Mouse (Mus musculus): ENCODE results near the gene Mrps5.
"Not testable (repeated sequence)": the region's sequence is repeated elsewhere in the genome, so short reads cannot be mapped to it uniquely, and the experiment has no call there.

Mrps5 gene

GRCm38 (mm10) chr2:127586694-127587513 lies at the start of gene Mrps5, which contains the start of gene Zfp661:
Gene Mrps5, plus strand, starts transcription at chr2:127587222.
Gene Zfp661, minus strand, starts transcription at chr2:127587094.
- DNase-seq, result peak; percentile 93

DNA sequence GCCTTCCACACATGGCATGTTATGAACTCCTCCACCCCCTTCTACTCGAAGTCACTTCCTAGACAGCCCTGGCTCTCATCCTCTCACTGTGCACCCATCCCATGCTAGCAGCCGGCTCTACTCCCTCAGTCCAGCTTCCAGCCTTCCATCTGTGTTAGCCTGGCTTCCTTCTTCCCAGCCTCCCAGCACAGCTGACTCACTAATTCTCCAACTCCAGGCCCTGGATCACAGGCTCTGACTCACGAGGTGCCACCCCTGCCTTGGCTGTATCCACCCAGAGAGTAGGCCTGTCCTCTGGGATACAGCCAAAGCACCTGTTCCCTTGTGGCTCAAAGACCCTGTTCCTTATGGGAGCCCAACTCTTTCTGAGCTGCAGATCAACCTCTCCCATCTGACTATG lies 49.5 kb upstream of the Mrps5 start:
- DNase-seq, result no peak

- DNase-seq, result no peak
Observed at GRCm38 (mm10) chr2:127539494-127539893, 47.5 kb upstream of the Mrps5 start.

- peak; percentile 61 for DNase-seq
Observed at GRCm38 (mm10) chr2:127541185-127541584, 45.8 kb upstream of the Mrps5 start, which contains the start of gene Prom2. Gene Prom2, minus strand, starts transcription at chr2:127541467.

GRCm38 (mm10) chr2:127541697-127542096 lies 45.3 kb upstream of the Mrps5 start:
- no peak for DNase-seq

DNA sequence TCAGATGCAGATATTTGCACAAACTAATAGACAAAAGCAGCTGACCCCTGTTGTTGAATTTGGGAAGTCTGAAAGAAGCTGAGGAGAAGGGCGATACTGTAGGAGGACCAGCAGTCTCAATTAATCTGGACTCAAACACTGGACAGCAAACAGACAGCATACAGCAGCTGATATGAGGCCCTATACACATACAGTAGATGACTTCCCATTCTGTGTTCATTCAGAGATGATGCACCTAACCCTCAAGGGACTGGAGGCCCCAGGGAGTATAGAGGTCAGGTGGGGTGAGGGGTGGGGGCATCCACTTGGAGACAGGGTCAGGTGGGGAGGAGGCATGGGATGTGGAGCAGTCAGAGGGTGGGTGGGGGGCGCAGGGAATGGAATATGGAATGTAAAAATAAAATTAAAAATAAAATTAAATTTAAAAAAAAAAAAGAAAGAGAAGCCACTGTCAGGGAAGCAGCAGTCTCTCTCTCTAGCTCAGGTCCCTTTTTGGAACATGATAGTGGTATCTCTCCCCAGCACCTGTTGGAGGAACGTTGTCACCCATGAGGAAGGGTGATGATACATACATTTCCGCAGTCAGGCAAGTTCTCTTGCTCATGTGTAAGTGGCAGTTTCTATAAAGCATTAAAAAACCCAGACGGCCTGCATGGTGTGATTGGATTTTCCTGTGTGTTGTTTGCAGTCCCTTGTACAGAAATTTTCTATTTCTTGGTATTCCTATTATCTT lies 38.5 kb upstream of the Mrps5 start:
- DNase-seq, result no peak

- DNase-seq, result no peak
Observed at GRCm38 (mm10) chr2:127549711-127550110, 37.3 kb upstream of the Mrps5 start.

DNA sequence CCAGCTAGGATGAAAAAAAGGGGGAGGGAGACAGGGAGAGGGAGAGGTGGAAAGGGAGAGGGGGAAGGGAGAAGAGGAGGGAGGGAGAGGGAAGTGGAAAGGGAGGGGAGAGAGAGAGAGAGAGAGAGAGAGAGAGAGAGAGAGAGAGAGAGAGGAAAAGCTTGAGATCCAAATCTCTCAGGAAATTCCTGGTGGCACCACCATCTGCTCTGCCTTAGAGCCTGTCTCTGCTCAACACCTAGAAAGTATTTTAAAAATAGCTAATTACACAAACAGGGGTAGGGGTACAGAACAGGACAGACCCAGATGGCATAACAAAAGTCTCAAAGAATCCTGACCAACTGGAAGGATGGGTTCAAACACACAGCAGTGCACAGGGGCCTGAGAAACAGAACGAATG lies 36.6 kb upstream of the Mrps5 start:
- DNase-seq, result no peak

- peak; percentile 39 for DNase-seq
Observed at GRCm38 (mm10) chr2:127551078-127551477, 35.9 kb upstream of the Mrps5 start.

- DNase-seq, result peak; percentile 93
Observed at GRCm38 (mm10) chr2:127559070-127559966, 27.7 kb upstream of the Mrps5 start.

- no peak for DNase-seq
Observed at GRCm38 (mm10) chr2:127573322-127573721, 13.7 kb upstream of the Mrps5 start.

GRCm38 (mm10) chr2:127584436-127584858 lies 2.6 kb upstream of the Mrps5 start:
- DNase-seq, result peak; percentile 95

DNA sequence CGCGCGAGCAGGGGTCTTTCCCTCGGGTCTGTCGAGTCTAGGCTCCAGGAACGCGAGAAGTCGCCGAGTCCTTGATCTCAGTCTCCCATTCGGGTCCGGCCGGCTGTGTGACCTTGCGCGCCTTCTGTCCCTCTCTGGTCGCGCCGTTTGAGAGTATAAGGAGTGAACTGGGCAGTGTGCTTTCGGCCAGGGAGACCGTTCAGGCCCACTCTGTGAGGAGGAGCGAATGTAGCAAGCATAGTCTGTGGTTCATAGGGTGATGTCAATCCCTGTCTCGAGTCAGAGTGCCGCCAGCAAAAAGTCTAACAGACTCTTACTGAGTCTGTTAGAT lies 457 bp downstream of the Mrps5 start:
- no peak for DNase-seq

DNA sequence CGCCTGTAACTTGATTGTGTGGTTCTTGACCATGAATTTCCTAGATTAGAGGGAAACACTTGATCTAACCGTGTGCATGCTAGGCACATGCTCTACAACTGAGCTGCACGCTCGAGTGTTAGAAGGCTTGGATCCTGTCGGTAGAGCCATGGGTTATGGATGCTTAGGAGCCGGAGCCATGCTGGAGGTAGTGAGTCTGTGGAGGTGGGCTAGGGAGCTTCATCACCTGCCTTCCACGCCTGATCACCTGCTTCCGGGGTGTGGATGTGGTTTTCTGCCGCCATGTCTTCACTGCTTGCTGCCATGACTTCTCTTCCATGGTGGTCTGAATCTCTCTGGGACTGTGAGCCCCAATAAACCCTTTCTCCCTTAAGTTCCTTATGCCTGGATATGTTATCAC lies 1.9 kb downstream of the Mrps5 start:
- no peak for DNase-seq

DNA sequence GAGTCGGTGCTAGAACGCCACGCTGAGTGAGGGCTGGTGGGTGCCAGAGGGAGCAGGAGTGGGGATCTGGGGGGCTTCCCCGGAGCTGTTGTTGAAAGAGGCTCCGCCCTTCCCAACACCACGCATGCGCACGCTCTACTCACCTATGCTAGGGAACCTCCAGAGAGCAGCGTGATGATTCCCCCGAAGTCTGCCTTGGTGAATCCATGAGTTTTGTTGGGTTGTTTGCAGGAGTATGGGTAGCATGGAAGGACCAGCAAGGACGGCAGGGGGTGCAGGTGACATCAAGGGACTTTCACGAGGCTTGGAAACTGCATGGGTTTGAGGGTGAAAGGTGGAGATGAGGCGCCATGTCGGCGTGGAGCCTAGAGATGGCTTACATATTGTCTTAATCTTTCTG lies 3.2 kb downstream of the Mrps5 start:
- DNase-seq, result peak; percentile 36

- peak; percentile 36 for DNase-seq
Observed at GRCm38 (mm10) chr2:127590840-127591239, 3.8 kb downstream of the Mrps5 start.

DNA sequence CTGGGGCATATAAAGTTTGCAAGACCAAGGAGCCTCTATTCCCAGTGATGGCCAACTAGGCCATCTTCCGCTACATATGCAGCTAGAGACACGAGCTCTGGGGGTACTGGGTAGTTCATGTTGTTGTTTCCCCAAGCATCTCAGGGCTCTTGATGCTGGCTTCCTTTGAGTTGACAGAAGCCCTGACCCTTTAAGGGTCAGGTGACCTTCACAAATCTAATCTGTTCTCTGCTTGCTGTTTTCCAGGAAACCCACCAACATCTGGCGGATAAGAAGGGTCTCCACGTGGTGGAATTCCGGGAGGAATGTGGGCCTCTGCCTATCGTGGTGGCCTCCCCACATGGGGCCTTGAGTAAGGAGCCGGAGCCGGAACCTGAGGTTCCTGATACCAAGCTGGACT lies 16.4 kb downstream of the Mrps5 start:
- DNase-seq, result not testable (repeated sequence)

DNA sequence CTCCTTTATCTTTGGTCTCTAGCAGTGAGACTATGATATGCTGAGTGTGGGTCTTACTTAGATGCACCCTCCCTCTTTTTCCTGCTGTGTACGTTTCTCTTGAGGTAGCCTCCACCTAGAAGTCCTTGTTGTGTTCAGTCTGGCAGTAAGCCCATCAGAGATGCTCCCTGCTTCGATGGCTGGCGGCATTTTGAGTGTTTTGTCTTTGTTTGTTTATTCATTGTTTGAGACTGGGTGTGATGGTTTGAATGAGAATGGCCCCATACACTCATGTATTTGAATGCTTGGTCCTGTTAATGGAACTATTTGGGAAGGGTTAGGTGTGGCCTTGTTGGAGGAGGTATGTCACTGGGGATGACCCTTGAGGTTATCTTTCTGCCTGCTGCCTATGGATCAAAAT lies 18.2 kb downstream of the Mrps5 start:
- DNase-seq, result no peak

- DNase-seq, result no peak
Observed at GRCm38 (mm10) chr2:127608234-127608633, 21.2 kb downstream of the Mrps5 start.

GRCm38 (mm10) chr2:127608986-127609385 lies 22.0 kb downstream of the Mrps5 start:
- DNase-seq, result no peak

DNA sequence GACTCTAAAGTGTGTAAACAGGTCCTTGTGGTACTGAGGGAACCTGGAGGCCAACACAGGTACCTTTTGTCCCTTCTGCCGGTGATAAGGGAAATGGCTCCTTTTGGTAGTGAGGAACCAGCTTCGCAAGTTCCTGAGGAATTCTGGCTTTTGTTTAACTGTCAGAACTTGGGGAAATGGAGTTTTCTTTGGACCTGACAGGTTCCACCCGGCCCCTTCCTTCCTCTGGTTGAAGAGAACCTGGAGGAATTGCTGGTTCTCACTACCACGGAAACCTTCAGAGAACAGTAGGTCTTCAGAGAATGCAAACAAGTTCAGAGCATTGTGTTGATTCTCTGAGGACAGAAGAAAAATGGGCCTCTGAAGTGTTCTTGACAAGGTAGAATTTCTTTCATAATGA lies 24.4 kb downstream of the Mrps5 start:
- DNase-seq, result no peak

- no peak for DNase-seq
Observed at GRCm38 (mm10) chr2:127612288-127612687, 25.3 kb downstream of the Mrps5 start.

DNA sequence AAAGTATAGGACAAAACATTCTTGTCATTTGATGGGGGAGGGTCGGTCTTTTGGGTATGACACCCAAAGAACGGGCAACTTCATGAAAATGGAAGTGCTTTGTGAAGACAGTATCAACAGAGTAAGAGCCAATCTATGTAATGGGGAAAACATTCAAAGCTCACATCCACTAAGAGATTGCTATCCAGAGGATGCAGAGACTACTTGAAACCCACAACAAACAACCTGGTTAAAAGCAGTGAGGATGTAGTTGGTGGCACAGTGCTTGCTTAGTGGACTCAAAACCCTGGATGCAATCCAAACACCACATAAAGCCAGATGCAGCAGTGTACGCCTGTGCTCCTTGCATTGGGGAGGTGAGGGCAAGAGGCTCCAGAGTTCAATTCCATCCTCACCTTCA lies 32.3 kb downstream of the Mrps5 start:
- DNase-seq, result no peak
